Mouse (Mus musculus) bone marrow macrophage, adult 2 months (primary cell): Measurements from ENCODE around the gene Fam122a. TPM values are rescaled to one million over a fixed set of nuclear protein-coding genes. Genes with fewer than 3 reads are reported as not detected.
A peak's percentile ranks its signal among the peaks of the same experiment; 100 is the strongest.

ENCODE experiments used
- H3K27ac ChIP-seq: 2 replicates; pipeline ENCODE4 v1.5.1; 2012; ENCODE audit warnings: low read depth, low read length; ENCODE audit not compliant: insufficient read depth
- H3K4me1 ChIP-seq: 2 replicates; pipeline ENCODE4 v1.6.1; 2012; ENCODE audit warnings: low read length; ENCODE audit not compliant: control insufficient read depth, insufficient read depth
- H3K4me3 ChIP-seq: 2 replicates; pipeline ENCODE4 v1.5.1; 2012; ENCODE audit warnings: mild to moderate bottlenecking, low read length, moderate library complexity; ENCODE audit not compliant: insufficient read depth
- CTCF ChIP-seq: IDR thresholded peaks from 2 replicates; pipeline ENCODE4 v1.5.1; 2012; ENCODE audit warnings: low read depth, mild to moderate bottlenecking, low read length, moderate library complexity
- POLR2A ChIP-seq: IDR thresholded peaks from 2 replicates; pipeline ENCODE4 v1.6.1; 2012; ENCODE audit warnings: mild to moderate bottlenecking, low read depth, low read length, borderline replicate concordance
- polyA plus RNA-seq: library from polyadenylated mRNA; stranded (reverse); fragments of >200 nt; gene quantifications from 2 replicates; pipeline ENCODE4 v1.2.4, GENCODE M21; 2012; ENCODE audit not compliant: missing spikeins, insufficient read depth, insufficient read length

The Fam122a gene
- polyA plus RNA-seq, 1 experiment: 17.7 TPM

GRCm38 (mm10) chr19:24439715-24440114 is 37.4 kb downstream of the Fam122a start:
- Histone ChIP-seq H3K4me3 (no peak overlapping the region), H3K27ac (no peak overlapping the region), H3K4me1 (peaks cover 2% of the 10 kb centered on the region; the same call in 1 of the 2 replicates)
- TF ChIP-seq POLR2A (no peak), CTCF (no peak)

DNA sequence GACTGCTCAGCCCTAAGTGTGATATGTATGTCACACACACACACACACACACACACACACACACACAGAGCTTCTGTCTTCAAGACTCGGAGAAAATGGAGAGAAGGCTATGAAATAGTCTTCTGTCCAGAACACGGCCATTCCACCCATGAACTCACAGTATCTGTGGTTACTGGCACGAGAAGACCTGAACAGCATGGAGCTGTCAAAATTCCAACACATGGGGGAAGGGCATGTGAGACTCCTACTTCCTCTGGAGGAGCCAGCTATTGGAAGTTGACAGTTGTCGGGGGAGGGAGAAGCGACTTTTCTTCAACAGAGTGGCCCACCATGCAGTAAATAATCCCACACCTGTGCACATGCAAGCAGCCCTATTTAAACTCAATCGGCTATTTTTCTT is 42.9 kb downstream of the Fam122a start:
- H3K4me3 ChIP-seq: no peak overlapping the region
- peaks cover 16% of the 10 kb centered on the region; the same call in 1 of the 2 replicates for H3K4me1 ChIP-seq
- TF ChIP-seq CTCF (no peak), POLR2A (no peak)
- H3K27ac ChIP-seq: no peak overlapping the region

- H3K27ac ChIP-seq: peak overlapping the region; percentile 18; the same call in 1 of the 2 replicates
- H3K4me3 ChIP-seq: 0 out of 2 replicates have a peak overlapping the region, but pooled peaks have one; percentile 7
- TF ChIP-seq POLR2A (no peak), CTCF (no peak)
- peaks cover 16% of the 10 kb centered on the region; the same call in 1 of the 2 replicates for H3K4me1 ChIP-seq
Observed at GRCm38 (mm10) chr19:24432447-24432846, 44.7 kb downstream of the Fam122a start.

DNA sequence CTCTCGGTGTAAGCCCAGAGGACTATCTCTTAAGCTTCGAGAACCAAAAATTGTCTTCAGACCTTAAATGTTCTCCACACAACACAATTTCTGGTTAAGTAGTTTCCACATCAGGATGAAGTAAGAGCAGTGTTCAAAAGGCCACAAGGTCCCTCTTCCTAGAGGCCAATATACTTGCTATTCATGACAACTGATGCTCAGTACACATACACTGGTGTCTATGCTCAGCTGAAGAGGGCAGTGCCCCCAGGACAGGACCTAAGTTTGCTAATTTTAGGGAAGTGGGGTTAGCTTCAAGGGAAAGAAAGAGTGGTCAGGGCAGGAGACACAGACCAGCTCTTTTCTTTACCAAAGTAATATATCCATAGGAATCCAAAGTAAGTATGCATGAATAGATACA is 45.8 kb downstream of the Fam122a start:
- no peak for TF ChIP-seq POLR2A
- TF ChIP-seq CTCF: no peak
- H3K4me1 ChIP-seq: peaks cover 16% of the 10 kb centered on the region; the same call in 1 of the 2 replicates
- H3K27ac ChIP-seq: no peak overlapping the region
- H3K4me3 ChIP-seq: no peak overlapping the region

GRCm38 (mm10) chr19:24428011-24428410 is 49.1 kb downstream of the Fam122a start:
- TF ChIP-seq POLR2A (no peak), CTCF (no peak)
- no peak overlapping the region for H3K27ac ChIP-seq
- H3K4me3 ChIP-seq: no peak overlapping the region
- H3K4me1 ChIP-seq: peaks cover 10% of the 10 kb centered on the region; the same call in 1 of the 2 replicates

- no peak overlapping the region for H3K27ac ChIP-seq
- no peak overlapping the region for H3K4me3 ChIP-seq
- peaks cover 5% of the 10 kb centered on the region; the same call in 1 of the 2 replicates for H3K4me1 ChIP-seq
- TF ChIP-seq POLR2A: no peak
- TF ChIP-seq CTCF: no peak
Observed at GRCm38 (mm10) chr19:24427258-24427657, 49.9 kb downstream of the Fam122a start.

DNA sequence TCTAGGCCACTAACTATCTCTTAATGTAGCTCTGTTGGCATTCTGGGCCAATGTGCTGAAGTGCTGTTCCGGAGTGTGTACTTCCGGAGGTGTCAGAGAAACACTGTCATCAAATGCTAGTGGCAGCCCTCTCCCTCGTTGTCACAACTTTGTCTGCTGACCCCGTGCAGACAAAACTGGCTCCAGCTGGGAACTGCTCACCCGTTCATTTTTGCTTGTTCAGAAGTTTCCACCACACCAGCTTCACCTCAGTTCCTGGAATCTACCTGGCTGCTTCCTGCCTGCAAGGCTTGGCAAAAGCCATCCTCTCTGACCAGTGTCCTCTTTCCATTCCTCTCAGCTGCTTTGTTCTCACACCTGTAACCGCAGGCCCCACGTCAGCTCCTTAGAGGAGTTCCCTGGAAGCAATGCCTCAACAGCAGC is 50.4 kb downstream of the Fam122a start:
- Histone ChIP-seq H3K4me3 (no peak overlapping the region), H3K27ac (no peak overlapping the region), H3K4me1 (peaks cover 1% of the 10 kb centered on the region; the same call in 1 of the 2 replicates)
- TF ChIP-seq POLR2A: no peak
- no peak for TF ChIP-seq CTCF

Other genes starting within 250 kb of the Fam122a start
- gene Fxn, start 196.8 kb downstream of the Fam122a start, polyA plus RNA-seq: 3.1 and 3.6 TPM in 2 replicates
- not detected in 2 replicates for gene Pip5k1b, start 78.5 kb upstream of the Fam122a start, polyA plus RNA-seq
- not detected in 2 replicates for gene Tmem252, start 196.7 kb upstream of the Fam122a start, polyA plus RNA-seq